Mouse (Mus musculus) MEL (cell line): ENCODE results near the gene Rbms3.

Experiments used
- CTCF ChIP-seq, 3 experiments: IDR thresholded peaks in 2 of 3; conservative IDR thresholded peaks in 1 of 3; 2 replicates each; pipeline ENCODE4 v1.5.1; 2011 to 2012; ENCODE audit warnings: low read length in 3 of 3, low read depth in 2 of 3, mild to moderate bottlenecking in 2 of 3, improper control_type of control experiment in 1 of 3, inconsistent platforms in 1 of 3, mixed read lengths in 1 of 3, moderate library complexity in 1 of 3; ENCODE audit not compliant: control insufficient read depth in 1 of 3, insufficient read depth in 1 of 3, poor library complexity in 1 of 3, severe bottlenecking in 1 of 3
- POLR2A ChIP-seq, 2 experiments: IDR thresholded peaks; 2 replicates each; pipeline ENCODE4 v1.6.1; 2011 to 2012; ENCODE audit warnings: low read length in 2 of 2, mild to moderate bottlenecking in 2 of 2, control low read depth in 1 of 2, improper control_type of control experiment in 1 of 2, low read depth in 1 of 2, moderate library complexity in 1 of 2; ENCODE audit not compliant: control insufficient read depth in 1 of 2, insufficient read depth in 1 of 2, poor library complexity in 1 of 2
- ZC3H11A ChIP-seq: IDR thresholded peaks from 2 replicates; pipeline ENCODE4 v1.6.1; 2012; ENCODE audit warnings: low read depth, mild to moderate bottlenecking, inconsistent platforms, low read length, improper control_type of control experiment

DNA sequence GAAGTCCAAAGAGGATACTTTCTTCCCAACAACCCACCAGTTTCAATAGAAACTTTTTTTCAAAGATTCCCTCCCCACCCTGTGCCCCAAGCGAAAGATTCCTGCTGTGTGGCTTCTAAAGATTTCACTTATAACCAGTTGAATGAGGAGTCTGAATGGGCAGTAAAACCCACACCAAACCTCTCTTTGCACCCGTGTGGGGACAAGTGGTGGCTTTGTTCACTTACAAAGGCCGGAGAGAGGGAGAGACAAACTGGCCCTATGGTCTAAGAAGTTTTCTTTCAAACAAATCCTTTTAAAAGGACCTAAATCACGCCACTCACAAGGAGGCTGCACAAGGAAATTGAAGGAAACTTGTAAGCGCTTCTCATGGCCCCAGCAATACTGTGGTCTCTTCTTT lies 268.3 kb downstream of the Rbms3 start:
- TF ChIP-seq CTCF (IDR thresholded peaks at IDR 0.05 in 2 of 3, conservative IDR thresholded peaks at IDR 0.05 in 1 of 3; ENCODE audit: control insufficient read depth in 1 of 3, insufficient read depth in 1 of 3, low read depth in 2 of 3, low read length in 3 of 3, poor library complexity in 1 of 3, severe bottlenecking in 1 of 3) = no peak
- TF ChIP-seq POLR2A (IDR thresholded peaks at IDR 0.05; ENCODE audit: control insufficient read depth in 1 of 2, insufficient read depth in 1 of 2, low read depth in 1 of 2, low read length in 2 of 2, poor library complexity in 1 of 2) = no peak
- no peak for TF ChIP-seq ZC3H11A
